11 mouse cellular contexts compared by ENCODE assay signal in genomic region chr19:6384954-6385353, GRCm38 (mm10). TPM values are rescaled to one million over a fixed set of nuclear protein-coding genes. Genes with fewer than 3 reads are reported as not detected.
DNase-seq lines count a peak whose midpoint lies in the region; ATAC-seq and TF ChIP-seq lines count a peak whose summit lies in the region.
"Had no signal": no experiment of that assay in that cellular context is flagged by ENCODE, and none has a peak within 500 bp of the region (broad histone marks: within the 10 kb centered on the region; RNA-seq: fewer than 3 reads in every experiment).

No protein-coding gene starts in this region.

- no peaks in the 10 kb centered on the region for H3K36me3 ChIP-seq in kidney, embryonic 16.5 days (ENCODE audit: insufficient read depth, low read length)
- no peaks in the 10 kb centered on the region for H3K36me3 ChIP-seq in midbrain, embryonic 15.5 days (replicated peaks)

- peak overlapping the region; percentile 20 for H3K4me3 ChIP-seq in kidney, embryonic 16.5 days (ENCODE audit: low read length)
- peak overlapping the region; percentile 8; the same call in 1 of the 2 replicates for H3K4me3 ChIP-seq in olfactory bulb, adult 2 months (ENCODE audit: insufficient read depth, low read depth, low read length)
- H3K4me3 ChIP-seq in midbrain, embryonic 15.5 days, result no peak overlapping the region
- H3K4me3 ChIP-seq: midbrain, embryonic 13.5 days had no signal

- WGBS in kidney, embryonic 16.5 days, result 42% methylated on average over 11 of the region's 11 CpGs
- 80% methylated on average over 11 of the region's 11 CpGs for WGBS in olfactory bulb, adult 2 months
- WGBS in midbrain, embryonic 15.5 days, result 83% methylated on average over 11 of the region's 11 CpGs

- peak overlapping the region; percentile 45 for H3K4me2 ChIP-seq in kidney, embryonic 16.5 days (replicated peaks; ENCODE audit: low read depth, low read length)
- no peak overlapping the region for H3K4me2 ChIP-seq in midbrain, embryonic 15.5 days
- H3K4me2 ChIP-seq: midbrain, embryonic 13.5 days had no signal

- no peaks in the 10 kb centered on the region for H3K9me3 ChIP-seq in kidney, embryonic 16.5 days (ENCODE audit: low read length)
- H3K9me3 ChIP-seq in midbrain, embryonic 15.5 days, result no peaks in the 10 kb centered on the region
- H3K9me3 ChIP-seq: midbrain, embryonic 13.5 days had no signal

- no peak for TF ChIP-seq POLR2A in olfactory bulb, adult 2 months (IDR thresholded peaks at IDR 0.05; ENCODE audit: insufficient read depth, low read depth, low read length)

- no peaks in the 10 kb centered on the region for H3K27me3 ChIP-seq in kidney, embryonic 16.5 days (ENCODE audit: insufficient read depth, low read length)
- H3K27me3 ChIP-seq in midbrain, embryonic 15.5 days (replicated peaks), result no peaks in the 10 kb centered on the region

- no peak; the same call in 1 of the 2 replicates for ATAC-seq in kidney, embryonic 16.5 days (ENCODE audit: low FRiP score, low TSS enrichment)
- ATAC-seq in midbrain, embryonic 15.5 days (replicated peaks), result no peak
- ATAC-seq: forebrain, embryonic 16.5 days had no signal

- no peak for DNase-seq in kidney, postnatal 36 days
- DNase-seq in adrenal gland, postnatal 36 days, result peak; percentile 74 to 79
- peak; percentile 48 for DNase-seq in heart, adult 8-10 months (ENCODE audit: low spot score)
- DNase-seq in frontal cortex, postnatal 36 days (ENCODE audit: low spot score in 2 of 2), result no peak
- DNase-seq: liver had no signal

- no peak for TF ChIP-seq CTCF in olfactory bulb, adult 2 months (IDR thresholded peaks at IDR 0.05; ENCODE audit: insufficient read depth, low read depth, low read length)

- peaks cover 57% of the 10 kb centered on the region for H3K4me1 ChIP-seq in kidney, embryonic 16.5 days (ENCODE audit: insufficient read depth, low read length)
- peaks cover 31% of the 10 kb centered on the region for H3K4me1 ChIP-seq in olfactory bulb, adult 2 months (ENCODE audit: control insufficient read depth, insufficient read depth, low read length)
- peaks cover 6% of the 10 kb centered on the region for H3K4me1 ChIP-seq in midbrain, embryonic 15.5 days

- H3K9ac ChIP-seq in kidney, embryonic 16.5 days (replicated peaks; ENCODE audit: low read length), result peak overlapping the region; percentile 9
- H3K9ac ChIP-seq in midbrain, embryonic 15.5 days, result no peak overlapping the region
- H3K9ac ChIP-seq: midbrain, embryonic 13.5 days had no signal

- peak overlapping the region; percentile 72 for H3K27ac ChIP-seq in kidney, embryonic 16.5 days (ENCODE audit: low read length)
- H3K27ac ChIP-seq in olfactory bulb, adult 2 months (ENCODE audit: insufficient read depth, low read depth, low read length), result peak overlapping the region; percentile 61; the same call in 1 of the 2 replicates
- H3K27ac ChIP-seq in midbrain, embryonic 15.5 days, result no peak overlapping the region
- H3K27ac ChIP-seq: midbrain, embryonic 13.5 days had no signal

RNA-seq across cellular contexts. Expression of gene Pygm, which starts 0.8 kb away (rescaled TPM):
- polyA plus RNA-seq in kidney, embryonic 16.5 days (2015; fragmentation: Nextera tagmentation; extraction: Ambion mirVana), result 36.2 and 38.3 TPM in 2 replicates
- total RNA-seq in adrenal gland, postnatal 36 days (2021), result 100 to 1,000 TPM in 1 of 2 experiments, 10 to 100 TPM in 1; 75.6 to 124 TPM
- total RNA-seq in heart, adult 8-10 months (2022), result 1,000 to 10,000 TPM; 1,301 to 1,379 (median 1,330) TPM
- polyA plus RNA-seq in olfactory bulb, adult 2 months (2012; ENCODE audit: insufficient read depth, insufficient read length, low replicate concordance, missing spikeins), result not detected in 2 replicates
- 5.9 and 9.5 TPM in 2 replicates for polyA plus RNA-seq in midbrain, embryonic 15.5 days (2015; fragmentation: Nextera tagmentation; extraction: Ambion mirVana)

RNA-seq across cellular contexts. Expression of gene Rasgrp2, which starts 14.2 kb away (rescaled TPM):
- polyA plus RNA-seq in kidney, embryonic 16.5 days (2015; fragmentation: Nextera tagmentation; extraction: Ambion mirVana), result 105 and 121 TPM in 2 replicates
- total RNA-seq in adrenal gland, postnatal 36 days (2021), result 10 to 100 TPM; 28.7 to 34.4 TPM
- 10 to 100 TPM; 31.2 to 51.0 (median 43.8) TPM for total RNA-seq in heart, adult 8-10 months (2022)
- polyA plus RNA-seq in olfactory bulb, adult 2 months (2012; ENCODE audit: insufficient read depth, insufficient read length, low replicate concordance, missing spikeins), result 282 TPM in 1 of 2 replicates, not detected in the other
- 73.1 and 93.6 TPM in 2 replicates for polyA plus RNA-seq in midbrain, embryonic 15.5 days (2015; fragmentation: Nextera tagmentation; extraction: Ambion mirVana)

RNA-seq across cellular contexts. Expression of gene Sf1, which starts 21.5 kb away (rescaled TPM):
- polyA plus RNA-seq in kidney, embryonic 16.5 days (2015; fragmentation: Nextera tagmentation; extraction: Ambion mirVana), result 132 and 150 TPM in 2 replicates
- total RNA-seq in adrenal gland, postnatal 36 days (2021), result 100 to 1,000 TPM; 169 to 224 TPM
- total RNA-seq in heart, adult 8-10 months (2022), result 100 to 1,000 TPM in 1 of 4 experiments, 10 to 100 TPM in 3; 84.3 to 103 (median 91.3) TPM
- 340 TPM in 1 of 2 replicates, not detected in the other for polyA plus RNA-seq in olfactory bulb, adult 2 months (2012; ENCODE audit: insufficient read depth, insufficient read length, low replicate concordance, missing spikeins)
- polyA plus RNA-seq in midbrain, embryonic 15.5 days (2015; fragmentation: Nextera tagmentation; extraction: Ambion mirVana), result 112 and 119 TPM in 2 replicates

RNA-seq across cellular contexts. Expression of gene Nrxn2, which starts 33.6 kb away (rescaled TPM):
- polyA plus RNA-seq in kidney, embryonic 16.5 days (2015; fragmentation: Nextera tagmentation; extraction: Ambion mirVana), result 6.0 and 6.2 TPM in 2 replicates
- total RNA-seq in adrenal gland, postnatal 36 days (2021), result 1 to 10 TPM; 9.2 TPM
- total RNA-seq in heart, adult 8-10 months (2022), result 1 to 10 TPM; 3.3 to 6.8 (median 4.1) TPM
- polyA plus RNA-seq in olfactory bulb, adult 2 months (2012; ENCODE audit: insufficient read depth, insufficient read length, low replicate concordance, missing spikeins), result 202 and 263 TPM in 2 replicates
- 44.6 and 44.9 TPM in 2 replicates for polyA plus RNA-seq in midbrain, embryonic 15.5 days (2015; fragmentation: Nextera tagmentation; extraction: Ambion mirVana)
- total RNA-seq: common myeloid progenitor, adult 5-6 weeks had no signal

RNA-seq across cellular contexts. Expression of gene Map4k2, which starts 44.0 kb away (rescaled TPM):
- 25.9 and 28.7 TPM in 2 replicates for polyA plus RNA-seq in kidney, embryonic 16.5 days (2015; fragmentation: Nextera tagmentation; extraction: Ambion mirVana)
- 10 to 100 TPM; 29.9 to 32.2 TPM for total RNA-seq in adrenal gland, postnatal 36 days (2021)
- total RNA-seq in heart, adult 8-10 months (2022), result 10 to 100 TPM; 33.4 to 44.4 (median 34.7) TPM
- polyA plus RNA-seq in olfactory bulb, adult 2 months (2012; ENCODE audit: insufficient read depth, insufficient read length, low replicate concordance, missing spikeins), result 158 TPM in 1 of 2 replicates, not detected in the other
- polyA plus RNA-seq in midbrain, embryonic 15.5 days (2015; fragmentation: Nextera tagmentation; extraction: Ambion mirVana), result 20.0 and 21.7 TPM in 2 replicates

Comparison
In these comparisons a context has a peak if more than half of its experiments do, and no peak if none do; other contexts are left out.
1. DNase-seq: peak in adrenal gland, postnatal 36 days (2 of 2) and heart, adult 8-10 months (single experiment); none in kidney, postnatal 36 days (0 of 2) and frontal cortex, postnatal 36 days (0 of 2).